Mouse (Mus musculus): ENCODE results near the gene Krtap19-1. TPM values are rescaled to one million over a fixed set of nuclear protein-coding genes. Genes with fewer than 3 reads are reported as not detected.

Gene Krtap19-1
- not detected for total RNA-seq (2022)

DNA sequence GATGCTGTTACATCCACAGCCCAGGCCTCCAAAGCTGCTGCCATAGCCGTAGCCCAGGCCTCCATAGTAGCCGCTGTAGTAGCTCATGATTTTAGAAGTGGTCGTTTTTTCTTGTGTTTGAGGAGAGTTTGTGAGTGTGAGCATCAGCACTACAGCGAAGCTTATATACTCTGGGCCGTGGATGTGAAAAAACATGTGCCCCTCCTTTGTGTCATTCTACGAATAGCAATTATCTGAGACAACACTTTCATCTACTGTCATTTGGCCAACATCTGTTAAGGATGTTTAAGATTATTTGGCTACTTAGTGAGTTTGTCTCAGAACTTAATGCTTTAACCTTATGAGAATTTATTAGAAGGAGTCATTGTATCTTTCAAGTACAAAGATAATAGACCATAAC, at the start of gene Krtap19-1:
Gene Krtap19-1 (minus strand): TSS at position 101 of the 400 bp plus-strand sequence.
- DNase-seq (ENCODE audit: low spot score in 2 of 2) = no peak

DNA sequence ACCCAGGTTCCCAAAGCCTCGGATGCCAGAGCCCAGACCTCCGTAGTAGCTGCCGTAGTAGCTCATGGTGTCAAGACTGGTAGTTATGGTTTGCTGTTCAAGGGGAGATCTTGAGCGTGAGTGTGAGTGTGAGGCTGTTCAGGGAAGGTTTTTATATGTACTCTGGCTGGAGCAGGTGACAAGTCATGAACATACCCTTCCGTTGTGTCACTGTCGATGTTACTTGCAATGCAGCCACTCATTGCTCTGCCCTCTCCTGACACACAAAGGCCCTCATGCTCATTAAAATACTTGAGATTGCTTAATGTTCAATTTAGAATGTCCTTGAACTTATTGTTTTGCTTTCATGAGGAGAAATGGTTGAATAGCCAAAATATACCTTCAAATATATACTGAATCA, 27.1 kb upstream of the Krtap19-1 start, which contains the start of gene Krtap19-5:
Gene Krtap19-5 (minus strand): TSS at position 101 of the 400 bp plus-strand sequence.
- DNase-seq (ENCODE audit: low spot score in 2 of 2) = no peak

DNA sequence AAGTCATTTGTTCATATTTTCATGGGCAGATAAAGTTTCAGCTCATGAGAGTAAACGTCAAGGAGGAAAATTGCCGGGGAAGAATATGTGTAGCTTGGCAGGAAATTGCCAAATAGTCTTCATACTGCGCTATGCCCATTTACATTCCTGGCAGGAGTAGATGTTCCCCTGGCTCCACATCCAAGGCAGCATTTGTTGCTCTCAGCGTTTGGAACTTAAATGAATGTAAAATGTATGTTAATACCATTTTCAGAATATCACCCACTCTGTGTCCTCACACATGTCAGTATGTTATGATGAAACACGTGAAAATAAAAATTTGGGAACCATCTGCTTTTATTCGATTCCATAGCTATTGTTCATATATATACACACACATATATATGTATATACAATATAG, 17.7 kb upstream of the Krtap19-1 start:
- no peak for DNase-seq (ENCODE audit: low spot score in 2 of 2)

DNA sequence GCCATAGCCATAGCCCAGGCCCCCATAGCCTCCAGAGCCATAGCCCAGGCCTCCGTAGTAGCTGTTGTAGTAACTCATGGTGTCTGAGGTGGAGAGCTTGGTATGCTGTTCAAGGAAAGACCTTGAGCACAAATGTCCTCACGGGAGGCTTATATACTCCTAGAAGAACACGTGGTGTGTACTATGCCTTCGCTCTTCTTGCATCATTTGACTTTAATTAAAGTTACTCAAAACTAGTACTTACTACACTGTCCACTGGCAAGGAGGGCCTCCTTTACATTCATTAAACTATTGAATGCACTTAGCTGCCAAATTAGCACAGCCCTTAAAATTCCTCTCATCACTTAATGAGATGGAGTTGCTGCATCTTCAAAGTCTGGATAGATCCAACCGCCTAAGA, 15.8 kb upstream of the Krtap19-1 start, which contains the start of gene Krtap19-4:
Gene Krtap19-4 (minus strand): TSS at position 101 of the 400 bp plus-strand sequence.
- no peak for DNase-seq (ENCODE audit: low spot score in 2 of 2)

DNA sequence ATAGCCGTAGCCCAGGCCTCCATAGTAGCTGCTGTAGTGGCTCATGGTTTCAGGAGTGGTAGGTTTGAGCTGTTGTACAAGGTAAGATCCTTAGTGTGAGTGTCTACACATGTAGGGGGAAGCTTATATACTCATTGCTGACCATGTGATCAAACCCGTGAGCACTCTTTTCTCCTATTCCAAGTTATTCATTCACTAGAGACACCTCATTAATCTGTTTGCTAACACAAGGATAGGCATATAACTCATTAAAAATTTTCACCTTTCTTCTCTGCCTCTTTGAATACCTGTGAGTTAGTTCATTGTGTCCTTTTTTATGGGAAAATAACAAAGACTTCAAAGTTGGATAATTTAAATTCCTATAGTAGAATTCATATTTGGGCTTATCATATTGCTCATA, 8.7 kb upstream of the Krtap19-1 start, which contains the start of gene Krtap19-3:
Gene Krtap19-3 (minus strand): TSS at position 101 of the 400 bp plus-strand sequence.
- DNase-seq (ENCODE audit: low spot score in 2 of 2) = no peak

DNA sequence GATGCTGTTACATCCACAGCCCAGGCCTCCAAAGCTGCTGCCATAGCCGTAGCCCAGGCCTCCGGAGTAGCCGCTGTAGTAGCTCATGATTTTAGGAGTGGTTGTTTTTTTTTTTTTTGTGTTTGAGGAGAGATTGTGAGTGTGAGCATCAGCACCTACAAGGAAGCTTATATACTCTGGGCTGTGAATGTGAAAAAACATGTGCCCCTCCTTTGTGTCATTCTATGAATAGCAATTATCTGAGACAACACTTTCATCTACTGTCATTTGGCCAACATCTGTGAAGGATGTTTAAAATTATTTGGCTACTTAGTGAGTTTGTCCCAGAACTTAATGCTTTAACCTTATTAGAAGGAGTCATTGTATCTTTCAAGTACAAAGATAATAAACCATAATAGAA, 5.0 kb upstream of the Krtap19-1 start, which contains the start of gene Krtap19-2:
Gene Krtap19-2 (minus strand): TSS at position 101 of the 400 bp plus-strand sequence.
- DNase-seq (ENCODE audit: low spot score in 2 of 2) = no peak

DNA sequence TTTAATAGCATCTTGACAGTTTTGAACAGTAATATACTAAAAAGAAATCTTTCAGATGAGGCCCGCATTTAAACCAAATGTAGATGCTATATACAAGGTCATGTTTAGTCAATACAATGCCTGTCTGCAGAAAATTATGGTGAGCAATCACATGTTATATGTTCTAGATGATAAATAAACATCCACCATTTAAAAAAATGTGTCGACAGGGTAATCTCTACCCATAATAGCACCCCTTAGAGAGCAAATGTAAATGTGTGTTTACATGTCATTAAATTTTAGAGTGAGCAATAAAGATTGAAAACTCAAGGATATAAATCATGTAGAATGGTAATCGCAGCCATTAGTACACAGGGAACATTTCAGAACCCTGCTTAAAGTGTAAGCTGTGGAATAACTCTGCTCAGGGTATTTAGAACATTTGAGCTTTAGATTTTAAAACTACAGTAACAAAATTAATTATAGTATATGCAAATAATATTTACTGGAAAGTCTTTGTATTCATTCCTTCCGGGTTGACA, 4.3 kb downstream of the Krtap19-1 start:
- DNase-seq (ENCODE audit: low spot score in 2 of 2) = no peak

DNA sequence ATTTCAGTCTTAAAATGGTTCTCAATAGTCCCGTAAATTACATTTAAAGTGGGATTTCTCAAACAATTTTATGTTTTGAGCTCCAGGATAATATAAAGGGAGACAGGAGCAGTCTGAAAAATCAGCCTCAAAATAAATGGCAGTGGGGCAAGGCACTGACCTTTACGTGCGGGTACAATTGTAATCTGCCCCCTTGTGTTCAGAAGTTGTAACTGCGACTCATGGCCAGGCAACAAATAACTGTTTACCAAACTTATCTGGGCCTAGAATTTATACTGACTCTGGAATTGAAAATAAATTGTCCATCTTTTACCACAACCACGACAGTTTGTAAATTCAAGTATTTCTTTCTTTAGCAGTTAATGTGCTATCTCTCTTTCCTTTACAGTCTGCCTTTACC, 17.8 kb downstream of the Krtap19-1 start:
- DNase-seq (ENCODE audit: low spot score in 2 of 2) = no peak

DNA sequence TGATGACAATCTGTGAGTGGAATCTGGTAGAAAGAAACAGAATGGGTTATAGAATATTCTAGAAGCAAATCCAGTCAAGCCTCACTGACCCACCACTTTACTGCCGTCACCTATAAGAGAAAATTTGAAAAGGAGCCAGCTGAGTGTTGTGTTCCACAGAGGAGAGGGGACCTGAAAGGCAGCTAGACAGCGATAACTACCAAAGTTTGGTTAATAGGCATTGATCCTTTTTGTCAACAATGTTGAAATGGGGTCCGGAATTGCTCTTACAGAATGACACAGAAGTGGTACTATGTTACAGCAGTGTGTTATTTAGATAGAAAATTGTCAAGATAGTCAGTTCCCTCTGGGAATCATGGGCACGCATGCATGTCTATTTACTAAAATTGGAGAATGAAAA, 20.7 kb downstream of the Krtap19-1 start:
- DNase-seq (ENCODE audit: low spot score in 2 of 2) = no peak

DNA sequence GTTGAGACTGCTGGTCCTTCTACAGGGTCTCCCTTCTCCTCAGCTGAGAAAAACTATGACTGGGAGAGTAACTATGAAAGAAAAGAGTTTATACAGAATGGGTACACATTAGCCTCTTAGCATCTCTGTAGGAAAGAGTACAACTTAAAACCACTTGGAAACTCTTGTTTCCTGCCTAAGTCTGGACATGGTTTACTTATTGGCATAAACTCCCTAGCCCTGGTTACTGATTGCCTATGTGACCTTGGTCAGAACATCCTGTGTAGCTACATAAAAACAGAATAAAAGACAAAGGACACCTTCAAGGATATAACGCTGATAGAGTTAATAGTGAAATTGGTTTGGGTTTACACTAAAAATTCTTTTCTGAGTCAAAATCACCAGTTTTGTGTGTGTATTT, 21.8 kb downstream of the Krtap19-1 start:
- no peak for DNase-seq (ENCODE audit: low spot score in 2 of 2)

DNA sequence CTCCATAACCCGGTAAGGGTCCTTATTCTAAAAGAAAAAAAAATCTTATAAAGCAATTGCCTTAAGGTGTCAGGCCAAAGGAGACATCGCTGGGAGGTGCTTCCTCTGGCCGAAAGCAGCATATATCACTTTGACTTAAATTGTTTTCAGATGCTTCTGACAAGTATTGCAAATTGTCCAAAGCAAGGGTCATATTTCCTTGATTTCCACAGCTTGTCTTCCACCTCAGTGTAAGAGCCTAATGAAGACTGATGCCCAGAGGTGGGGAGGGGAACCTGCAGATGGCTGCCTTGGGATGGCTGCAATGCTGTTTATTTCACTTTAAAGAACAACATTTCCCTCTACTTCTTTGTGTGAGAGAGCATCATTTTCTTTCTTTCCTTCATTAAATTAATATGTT, 42.2 kb downstream of the Krtap19-1 start:
- DNase-seq (ENCODE audit: low spot score in 2 of 2) = no peak

DNA sequence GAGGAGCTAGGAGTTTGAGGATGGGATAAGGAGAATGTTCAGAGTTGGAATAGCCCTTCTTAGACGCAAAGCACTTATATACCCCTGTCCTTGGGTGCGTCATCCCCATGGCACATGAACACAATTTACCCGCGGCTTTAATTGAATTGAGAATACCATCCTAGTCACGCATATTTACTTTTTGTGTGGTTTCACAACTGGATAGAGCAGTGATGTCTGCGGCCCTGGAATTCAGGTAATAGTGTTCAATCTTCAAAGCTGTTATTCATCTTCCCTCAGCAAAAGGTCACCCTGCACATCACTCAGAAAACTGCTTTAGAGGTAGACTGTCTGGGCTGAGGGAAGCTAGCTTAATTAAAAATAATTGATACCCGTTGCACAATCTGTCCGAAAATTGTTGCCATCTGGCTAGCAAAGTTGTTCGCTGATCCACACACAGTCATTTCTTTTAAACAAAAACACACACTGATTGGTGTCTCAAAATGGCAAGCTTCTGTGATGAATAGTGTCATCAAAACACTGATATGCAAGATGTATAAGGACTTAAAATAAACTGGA, 43.0 kb downstream of the Krtap19-1 start, which contains the start of gene Krtap14:
Gene Krtap14 (minus strand): TSS at position 51 of the 558 bp plus-strand sequence.
- peak in 1 of 2 experiments; percentile 11 for DNase-seq (ENCODE audit: low spot score in 2 of 2)

DNA sequence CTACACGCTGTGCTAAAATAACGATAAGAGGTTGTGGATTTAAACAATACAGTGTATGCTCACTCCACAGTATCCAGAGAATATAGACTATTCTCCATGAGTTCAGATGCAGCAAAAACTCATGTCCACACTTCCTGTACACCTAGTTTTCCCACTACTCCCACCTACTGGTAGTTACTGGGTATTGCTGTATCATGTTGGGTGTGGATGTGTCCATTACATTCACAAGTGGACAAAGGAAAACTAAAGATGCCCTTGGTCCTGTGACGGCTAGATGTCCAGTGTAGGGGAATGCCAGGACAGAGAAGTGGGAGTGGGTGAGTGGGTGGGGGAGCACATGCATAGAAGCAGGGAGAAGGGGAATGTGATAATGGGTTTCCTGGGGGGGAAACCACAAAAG, 45.5 kb downstream of the Krtap19-1 start:
- no peak for DNase-seq (ENCODE audit: low spot score in 2 of 2)

DNA sequence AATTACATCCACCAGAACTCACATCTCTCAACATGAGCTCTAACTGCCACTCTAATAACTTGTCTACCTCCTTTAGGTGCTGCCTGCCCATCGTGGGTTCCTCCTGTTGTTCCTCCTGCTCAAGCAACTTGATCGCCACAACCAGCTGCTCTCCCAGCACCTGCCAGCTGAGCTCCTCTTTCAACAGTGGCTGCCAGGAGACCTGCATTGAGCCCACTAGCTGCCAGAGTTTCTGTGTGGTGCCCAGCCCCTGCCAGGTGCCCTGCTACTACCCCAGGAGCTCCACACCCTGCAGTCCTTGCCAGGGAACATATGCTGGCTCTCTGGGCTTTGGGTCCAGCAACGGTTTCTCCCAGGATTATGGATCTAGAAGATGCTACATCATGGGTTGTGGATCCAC, 49.1 kb downstream of the Krtap19-1 start, which contains the start of gene Krtap15:
Gene Krtap15 (plus strand): TSS at position 150 of the 400 bp plus-strand sequence.
- DNase-seq (ENCODE audit: low spot score in 2 of 2) = no peak

Other genes starting within 250 kb of the Krtap19-1 start
- gene 2310079G19Rik, start 241.7 kb downstream of the Krtap19-1 start, total RNA-seq (2022) = not detected
- not detected for gene Krtap26-1, start 221.6 kb downstream of the Krtap19-1 start, total RNA-seq (2022)
- gene Krtap27-1, start 197.7 kb downstream of the Krtap19-1 start, total RNA-seq (2022) = not detected
- gene 2310061N02Rik, start 161.4 kb downstream of the Krtap19-1 start, total RNA-seq (2022) = not detected
- gene Krtap13-1, start 140.5 kb downstream of the Krtap19-1 start, total RNA-seq (2022) = not detected
- not detected for gene Krtap13, start 117.8 kb downstream of the Krtap19-1 start, total RNA-seq (2022)
- not detected for gene 2310034C09Rik, start 110.6 kb downstream of the Krtap19-1 start, total RNA-seq (2022)
- gene 2310057N15Rik, start 95.2 kb downstream of the Krtap19-1 start, total RNA-seq (2022) = not detected
- not detected for gene Gm5965, start 91.5 kb downstream of the Krtap19-1 start, total RNA-seq (2022)
- gene Gm20741, start 57.2 kb downstream of the Krtap19-1 start, total RNA-seq (2022) = not detected
- not detected for gene Krtap15, start 49.2 kb downstream of the Krtap19-1 start, total RNA-seq (2022)
- not detected for gene Krtap14, start 43.3 kb downstream of the Krtap19-1 start, total RNA-seq (2022)
- not detected for gene Krtap19-2, start 4.9 kb upstream of the Krtap19-1 start, total RNA-seq (2022)
- not detected for gene Krtap19-3, start 8.6 kb upstream of the Krtap19-1 start, total RNA-seq (2022)
- gene Krtap19-4, start 15.7 kb upstream of the Krtap19-1 start, total RNA-seq (2022) = not detected
- gene Krtap19-5, start 27.0 kb upstream of the Krtap19-1 start, total RNA-seq (2022) = not detected
- not detected for gene Krtap19-9b, start 62.9 kb upstream of the Krtap19-1 start, total RNA-seq (2022)
- not detected for gene Krtap16-3, start 93.5 kb upstream of the Krtap19-1 start, total RNA-seq (2022)
- gene Krtap22-2, start 141.3 kb upstream of the Krtap19-1 start, total RNA-seq (2022) = not detected
- not detected for gene Gm10229, start 145.9 kb upstream of the Krtap19-1 start, total RNA-seq (2022)
- not detected for gene Krtap6-1, start 162.3 kb upstream of the Krtap19-1 start, total RNA-seq (2022)
- gene Gm10228, start 172.1 kb upstream of the Krtap19-1 start, total RNA-seq (2022) = not detected
- gene Krtap6-5, start 178.5 kb upstream of the Krtap19-1 start, total RNA-seq (2022) = not detected
- not detected for gene 1110025L11Rik, start 194.6 kb upstream of the Krtap19-1 start, total RNA-seq (2022)
- gene Krtap6-3, start 214.6 kb upstream of the Krtap19-1 start, total RNA-seq (2022) = not detected

Measured in layer of hippocampus, adult 8-10 months (tissue).